In the genomic region with DNA sequence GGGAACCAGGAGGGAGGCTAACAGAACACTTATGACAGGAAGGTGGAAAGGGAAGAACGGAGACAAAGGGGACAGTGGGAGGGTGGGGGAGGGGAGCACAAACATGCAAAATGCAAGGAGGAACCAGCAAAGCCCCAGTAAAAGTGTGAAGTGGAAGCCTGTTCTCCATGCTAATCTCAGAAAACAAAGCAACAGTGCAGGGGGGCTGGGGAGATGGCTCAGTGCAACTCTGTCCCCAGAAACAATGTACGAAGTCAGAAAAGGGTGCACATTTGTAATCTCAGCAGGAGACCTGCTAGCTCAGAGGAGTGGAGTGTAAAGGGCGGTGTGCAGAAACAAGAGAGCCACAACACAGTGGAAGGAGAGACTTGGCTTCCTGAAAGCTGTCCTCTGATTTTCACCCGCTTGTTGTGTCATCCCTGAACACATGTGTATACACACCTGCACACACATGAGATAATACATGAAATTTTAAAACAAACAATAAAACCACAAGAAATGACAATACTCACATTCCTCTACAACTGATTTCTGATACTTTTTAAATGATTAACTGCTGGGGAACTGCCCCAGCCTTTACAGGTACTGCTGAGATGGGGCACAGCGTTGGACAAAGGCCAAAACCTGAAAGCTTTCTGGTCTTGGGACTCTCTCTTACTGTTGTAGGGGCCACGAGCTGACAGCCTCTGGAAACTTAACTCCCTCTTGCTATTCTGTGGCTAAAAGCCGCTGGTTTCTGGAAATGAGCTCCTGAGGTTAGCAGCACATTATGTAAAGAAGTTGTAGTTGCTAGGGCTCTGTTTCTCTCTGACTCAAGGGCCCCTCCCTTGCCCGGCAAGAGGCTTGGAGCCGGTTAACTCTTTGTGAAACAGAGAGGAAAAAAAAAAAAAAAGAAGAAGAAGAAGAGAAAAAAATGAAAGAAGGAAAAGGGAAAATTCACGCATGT, we compare ENCODE assay signal across 1 mouse cellular context.
TF ChIP-seq lines count a peak whose summit lies in the region.

No protein-coding gene starts in this region.

TF ChIP-seq in MEL, 35 proteins besides CTCF, POLR2A, EP300 and RAD21:
- 0 out of 2 replicates have a peak, but pooled peaks have one; percentile 16 for TF ChIP-seq MAZ (IDR thresholded peaks at IDR 0.05; ENCODE audit: low read depth, low read length)
- TF ChIP-seq USF1 (IDR thresholded peaks at IDR 0.05; ENCODE audit: low read depth, low read length) = no peak
- no peak for TF ChIP-seq KAT2A (conservative IDR thresholded peaks at IDR 0.05; ENCODE audit: low read depth, low read length)
- TF ChIP-seq POLR2AphosphoS5 (IDR thresholded peaks at IDR 0.05; ENCODE audit: borderline replicate concordance, low read depth, low read length) = no peak
- peak; percentile 41 for TF ChIP-seq CHD2 (IDR thresholded peaks at IDR 0.05; ENCODE audit: low read length)
- 0 out of 2 replicates have a peak, but pooled peaks have one; percentile 17 for TF ChIP-seq MAX (IDR thresholded peaks at IDR 0.05; ENCODE audit: low read length)
- TF ChIP-seq ZKSCAN1 (IDR thresholded peaks at IDR 0.05; ENCODE audit: low read depth, low read length) = no peak
- peak; percentile 31; the same call in 1 of the 2 replicates for TF ChIP-seq SIN3A (IDR thresholded peaks at IDR 0.05; ENCODE audit: low read length)
- peak; percentile 23; the same call in 1 of the 2 replicates for TF ChIP-seq ETS1 (IDR thresholded peaks at IDR 0.05; ENCODE audit: low read depth, low read length)
- TF ChIP-seq ZNF384 (IDR thresholded peaks at IDR 0.05; ENCODE audit: low read depth, low read length) = peak; percentile 84
- 0 out of 2 replicates have a peak, but pooled peaks have one; percentile 0 for TF ChIP-seq GATA1 (IDR thresholded peaks at IDR 0.05; ENCODE audit: low read depth, low read length)
TF ChIP-seq in MEL: peak in this region for 7.
